Comparison of ENCODE assay signal across 15 mouse cellular contexts in genomic region chr13:42759170-42759569, GRCm38 (mm10).
A peak's percentile ranks its signal among the peaks of the same experiment; 100 is the strongest.
DNase-seq lines count a peak whose midpoint lies in the region; ATAC-seq and TF ChIP-seq lines count a peak whose summit lies in the region.
"Had no signal": no experiment of that assay in that cellular context is flagged by ENCODE, and none has a peak within 500 bp of the region (broad histone marks: within the 10 kb centered on the region; RNA-seq: fewer than 3 reads in every experiment).

No protein-coding gene starts in this region.

- intact Hi-C loops in left cerebral cortex, postnatal 14 days (cut with DNase I), result no loop called here

- TF ChIP-seq CTCF in forebrain, postnatal 0 days (IDR thresholded peaks at IDR 0.05; ENCODE audit: low read depth), result no peak

- no peak overlapping the region for H3K4me2 ChIP-seq in forebrain, postnatal 0 days (ENCODE audit: low read depth)
- H3K4me2 ChIP-seq: embryonic facial prominence, embryonic 15.5 days; heart, embryonic 13.5 days; lung, embryonic 15.5 days had no signal

- peak; percentile 25 for ATAC-seq in frontal cortex, adult (ENCODE audit: low TSS enrichment)
- ATAC-seq in forebrain, postnatal 0 days, result peak; percentile 49; the same call in 1 of the 2 replicates

- H3K27ac ChIP-seq in forebrain, postnatal 0 days (ENCODE audit: low read depth, low read length), result no peak overlapping the region
- H3K27ac ChIP-seq: embryonic facial prominence, embryonic 15.5 days; heart, embryonic 13.5 days; lung, embryonic 15.5 days had no signal

- no peak overlapping the region for H3K9ac ChIP-seq in forebrain, postnatal 0 days
- H3K9ac ChIP-seq: embryonic facial prominence, embryonic 15.5 days; heart, embryonic 13.5 days; lung, embryonic 15.5 days had no signal

- H3K4me1 ChIP-seq in forebrain, postnatal 0 days (ENCODE audit: insufficient read depth), result peaks cover 19% of the 10 kb centered on the region
- H3K4me1 ChIP-seq: lung, embryonic 15.5 days had no signal

- no peaks in the 10 kb centered on the region for H3K27me3 ChIP-seq in forebrain, postnatal 0 days (ENCODE audit: insufficient read depth, low read length)
- H3K27me3 ChIP-seq: embryonic facial prominence, embryonic 15.5 days; heart, embryonic 13.5 days; lung, embryonic 15.5 days had no signal

- H3K4me3 ChIP-seq in forebrain, postnatal 0 days (ENCODE audit: low read depth, low read length), result no peak overlapping the region
- H3K4me3 ChIP-seq: embryonic facial prominence, embryonic 15.5 days; heart, embryonic 13.5 days; lung, embryonic 15.5 days had no signal

- no peak for DNase-seq in frontal cortex, postnatal 10 days (ENCODE audit: low spot score in 2 of 2)
- DNase-seq in left cerebral cortex, postnatal 14 days (ENCODE audit: low spot score in 2 of 2), result peak; percentile 65 to 83
- DNase-seq in left cerebral cortex, adult 18-20 months (ENCODE audit: low spot score in 2 of 2), result no peak
- peak; percentile 87 for DNase-seq in brain, adult 2 months (ENCODE audit: low read depth, low spot score)
- DNase-seq in forebrain, postnatal 0 days, result peak; percentile 55
- DNase-seq in urinary bladder, postnatal 14 days (ENCODE audit: low spot score), result no peak
- DNase-seq: adrenal gland, postnatal 10 days; cerebellum, postnatal 36 days; kidney, adult 9 months; liver; thymus, adult 2 months had no signal

- WGBS in forebrain, postnatal 0 days, result 51% methylated on average over 5 of the region's 5 CpGs

- no peaks in the 10 kb centered on the region for H3K9me3 ChIP-seq in forebrain, postnatal 0 days (ENCODE audit: low read length)
- H3K9me3 ChIP-seq: embryonic facial prominence, embryonic 15.5 days; lung, embryonic 15.5 days had no signal

- no peaks in the 10 kb centered on the region; the same call in 1 of the 2 replicates for H3K36me3 ChIP-seq in forebrain, postnatal 0 days (ENCODE audit: insufficient read depth)
- H3K36me3 ChIP-seq: embryonic facial prominence, embryonic 15.5 days; heart, embryonic 13.5 days; lung, embryonic 15.5 days had no signal

Comparison
In these comparisons a context has a peak if more than half of its experiments do, and no peak if none do; other contexts are left out.
1. DNase-seq: peak in left cerebral cortex, postnatal 14 days (2 of 2), brain, adult 2 months (single experiment) and forebrain, postnatal 0 days (single experiment); none in frontal cortex, postnatal 10 days (0 of 2), left cerebral cortex, adult 18-20 months (0 of 2) and urinary bladder, postnatal 14 days (single experiment).